Mouse (Mus musculus): ENCODE results near the gene Prpf6. TPM values are rescaled to one million over a fixed set of nuclear protein-coding genes. Genes with fewer than 3 reads are reported as not detected.
A peak's percentile ranks its signal among the peaks of the same experiment; 100 is the strongest.

Prpf6 gene
- polyA plus RNA-seq, 1 experiment from 2014 or later, result 72.8 TPM

DNA sequence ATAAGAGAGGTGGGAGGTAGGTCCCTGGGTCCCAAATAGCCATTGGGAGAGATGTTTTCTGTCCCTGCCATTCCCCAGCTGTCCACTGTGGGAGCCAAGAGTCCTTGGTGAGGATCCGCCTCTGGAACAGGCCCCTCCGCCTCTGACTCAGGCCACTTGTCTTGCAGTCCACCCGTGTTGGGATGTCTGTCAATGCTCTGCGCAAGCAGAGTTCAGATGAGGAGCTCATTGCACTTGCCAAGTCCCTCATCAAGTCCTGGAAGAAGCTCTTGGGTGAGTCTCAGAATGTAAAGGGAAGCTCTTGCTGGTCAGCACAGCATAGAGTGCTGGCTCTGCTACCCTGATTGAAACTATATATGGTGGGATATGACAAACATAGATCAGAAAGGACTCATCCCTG is 91.7 kb downstream of the Prpf6 start:
- Histone ChIP-seq H3K27ac (no peak overlapping the region), H3K4me1 (replicated peaks) (peaks cover 19% of the 10 kb centered on the region), H3K4me3 (replicated peaks) (no peak overlapping the region), H3K9ac (replicated peaks) (no peak overlapping the region), H3K36me3 (peaks cover 33% of the 10 kb centered on the region), H3K9me3 (no peaks in the 10 kb centered on the region), H3K27me3 (no peaks in the 10 kb centered on the region), H3K4me2 (replicated peaks) (no peak overlapping the region)
- WGBS, result 65% methylated on average over 4 of the region's 4 CpGs
- ATAC-seq, result no peak

DNA sequence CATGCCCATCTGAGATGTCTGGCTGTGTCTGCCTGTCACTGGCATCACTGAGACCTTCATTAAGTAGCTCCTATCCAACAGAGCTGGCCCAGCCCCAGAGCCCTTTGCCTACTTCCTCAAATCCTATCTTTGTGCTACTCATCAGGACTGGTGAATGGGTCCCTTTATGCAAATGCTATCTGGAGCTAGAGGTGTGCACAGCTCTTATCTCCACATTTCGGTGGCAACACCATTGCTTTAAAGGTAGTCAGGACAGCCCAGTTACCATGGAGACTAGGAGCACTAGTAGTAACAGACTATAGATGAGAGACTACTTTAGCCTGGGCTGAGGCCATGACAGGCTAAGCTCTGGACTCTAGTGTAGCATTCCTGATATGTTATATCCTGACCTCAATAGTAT is 93.0 kb downstream of the Prpf6 start:
- Histone ChIP-seq H3K4me2 (replicated peaks) (no peak overlapping the region), H3K4me1 (replicated peaks) (peaks cover 14% of the 10 kb centered on the region), H3K9ac (replicated peaks) (no peak overlapping the region), H3K4me3 (replicated peaks) (no peak overlapping the region), H3K27ac (no peak overlapping the region), H3K27me3 (no peaks in the 10 kb centered on the region), H3K9me3 (no peaks in the 10 kb centered on the region), H3K36me3 (peaks cover 44% of the 10 kb centered on the region)
- 82% methylated on average over 1 of the region's 1 CpGs for WGBS
- no peak for ATAC-seq

GRCm38 (mm10) chr2:181685686-181686085 is 94.0 kb downstream of the Prpf6 start:
- peaks cover 44% of the 10 kb centered on the region for H3K36me3 ChIP-seq
- H3K27ac ChIP-seq, result no peak overlapping the region
- H3K9ac ChIP-seq (replicated peaks), result no peak overlapping the region
- 89% methylated on average over 4 of the region's 4 CpGs for WGBS
- no peaks in the 10 kb centered on the region for H3K9me3 ChIP-seq
- H3K27me3 ChIP-seq, result no peaks in the 10 kb centered on the region
- no peak overlapping the region for H3K4me2 ChIP-seq (replicated peaks)
- no peak overlapping the region for H3K4me3 ChIP-seq (replicated peaks)
- ATAC-seq, result no peak
- peaks cover 10% of the 10 kb centered on the region for H3K4me1 ChIP-seq (replicated peaks)

DNA sequence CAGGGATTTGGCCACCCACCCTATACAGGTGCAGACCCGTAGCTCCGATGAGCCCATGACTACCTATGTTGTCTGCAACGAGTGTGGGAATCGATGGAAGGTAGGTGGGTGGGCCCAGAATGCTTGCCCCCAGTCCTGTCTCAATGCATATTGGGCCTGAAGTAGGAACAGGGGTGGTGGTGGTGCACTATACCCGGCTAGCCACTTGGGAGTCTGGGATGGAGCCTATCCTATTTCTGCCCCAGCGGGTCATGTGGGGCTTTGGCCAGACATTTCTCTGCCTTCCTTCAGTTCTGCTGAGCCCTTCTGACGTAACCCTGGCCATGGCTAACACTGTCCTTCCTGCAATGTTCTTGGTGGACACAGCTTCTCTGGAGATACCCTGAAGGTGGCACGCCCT is 95.9 kb downstream of the Prpf6 start:
- H3K4me2 ChIP-seq (replicated peaks), result no peak overlapping the region
- no peak for ATAC-seq

DNA sequence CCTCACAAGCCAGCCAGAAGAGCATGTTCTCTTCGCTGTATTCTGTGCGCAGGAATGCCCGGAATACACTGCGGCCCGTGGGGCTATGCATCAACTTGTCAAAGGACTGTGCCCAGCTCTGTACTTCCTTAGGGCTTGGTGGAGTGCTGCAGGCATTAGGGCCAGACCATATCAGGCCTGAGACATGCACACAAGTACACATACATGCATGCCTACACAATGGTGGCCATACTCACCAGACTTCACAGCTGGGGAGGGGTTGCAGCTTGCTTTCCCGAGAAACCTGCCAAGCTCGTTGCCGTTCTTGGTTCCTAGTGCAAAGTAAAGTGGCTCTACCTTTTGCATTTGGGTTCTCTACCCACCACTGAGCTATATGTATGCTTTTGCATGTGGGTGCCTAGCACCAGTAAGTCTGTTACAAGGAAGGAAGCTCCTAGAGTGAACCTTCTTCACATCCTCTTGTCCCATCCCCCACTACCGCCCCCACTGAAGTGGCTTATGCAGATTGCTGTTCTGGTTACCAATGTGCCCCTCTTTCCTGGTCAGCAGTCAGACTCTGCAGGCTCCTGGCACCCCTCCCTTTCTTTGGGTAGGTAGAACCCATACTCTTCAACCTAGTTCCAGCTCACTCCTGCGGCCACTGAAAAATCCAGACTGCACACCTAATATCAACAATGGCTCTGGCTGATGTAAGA is 97.9 kb downstream of the Prpf6 start:
- ATAC-seq, result no peak
- WGBS, result 93% methylated on average over 10 of the region's 10 CpGs
- H3K4me3 ChIP-seq (replicated peaks), result no peak overlapping the region

More for the DNA sequence above, 95.9 kb downstream of the Prpf6 start:
- Histone ChIP-seq H3K9me3 (no peaks in the 10 kb centered on the region), H3K4me3 (replicated peaks) (no peak overlapping the region), H3K36me3 (peaks cover 44% of the 10 kb centered on the region), H3K27ac (no peak overlapping the region), H3K4me1 (replicated peaks) (peaks cover 12% of the 10 kb centered on the region), H3K27me3 (no peaks in the 10 kb centered on the region), H3K9ac (replicated peaks) (no peak overlapping the region)
- 95% methylated on average over 8 of the region's 8 CpGs for WGBS

DNA sequence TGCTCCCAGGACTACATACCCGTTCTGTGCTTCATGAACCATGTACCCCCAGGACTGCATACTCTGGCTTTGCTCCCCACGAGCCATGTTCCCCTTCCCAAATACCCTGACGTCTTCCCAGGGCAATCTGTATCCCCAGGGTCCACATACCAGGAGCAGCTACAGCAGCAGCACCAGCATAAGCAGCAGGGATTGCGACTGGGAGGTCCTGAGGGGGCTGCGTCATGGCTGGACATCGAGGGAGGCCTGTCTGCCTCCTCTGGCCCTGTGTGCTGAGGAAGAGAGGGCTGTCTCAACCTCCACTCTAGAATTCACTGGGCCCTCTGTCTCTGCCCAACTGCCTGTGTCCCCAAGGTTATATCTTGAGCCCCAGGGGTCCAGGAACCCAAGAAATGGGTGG is 99.4 kb downstream of the Prpf6 start:
- Histone ChIP-seq H3K9ac (replicated peaks) (0 out of 2 replicates have a peak overlapping the region, but pooled peaks have one; percentile 14), H3K4me3 (replicated peaks) (no peak overlapping the region), H3K4me1 (replicated peaks) (peaks cover 26% of the 10 kb centered on the region), H3K36me3 (peaks cover 32% of the 10 kb centered on the region), H3K4me2 (replicated peaks) (no peak overlapping the region), H3K27ac (no peak overlapping the region), H3K27me3 (peaks cover 7% of the 10 kb centered on the region; the same call in 1 of the 2 replicates), H3K9me3 (no peaks in the 10 kb centered on the region)
- ATAC-seq, result no peak
- WGBS, result 89% methylated on average over 6 of the region's 6 CpGs

More for the DNA sequence above, 97.9 kb downstream of the Prpf6 start:
- Histone ChIP-seq H3K9ac (replicated peaks) (no peak overlapping the region), H3K4me2 (replicated peaks) (no peak overlapping the region), H3K27ac (no peak overlapping the region), H3K9me3 (no peaks in the 10 kb centered on the region), H3K27me3 (peaks cover 2% of the 10 kb centered on the region; the same call in 1 of the 2 replicates), H3K4me1 (replicated peaks) (peaks cover 26% of the 10 kb centered on the region), H3K36me3 (peaks cover 41% of the 10 kb centered on the region)

- no peak for ATAC-seq
- peaks cover 7% of the 10 kb centered on the region; the same call in 1 of the 2 replicates for H3K27me3 ChIP-seq
- H3K9me3 ChIP-seq, result no peaks in the 10 kb centered on the region
- H3K4me1 ChIP-seq (replicated peaks), result peaks cover 26% of the 10 kb centered on the region
- H3K9ac ChIP-seq (replicated peaks), result 0 out of 2 replicates have a peak overlapping the region, but pooled peaks have one; percentile 14
- H3K4me3 ChIP-seq (replicated peaks), result no peak overlapping the region
- no peak overlapping the region for H3K27ac ChIP-seq
- 91% methylated on average over 4 of the region's 4 CpGs for WGBS
- no peak overlapping the region for H3K4me2 ChIP-seq (replicated peaks)
- H3K36me3 ChIP-seq, result peaks cover 28% of the 10 kb centered on the region
Measured at GRCm38 (mm10) chr2:181691571-181691970, 99.9 kb downstream of the Prpf6 start.

DNA sequence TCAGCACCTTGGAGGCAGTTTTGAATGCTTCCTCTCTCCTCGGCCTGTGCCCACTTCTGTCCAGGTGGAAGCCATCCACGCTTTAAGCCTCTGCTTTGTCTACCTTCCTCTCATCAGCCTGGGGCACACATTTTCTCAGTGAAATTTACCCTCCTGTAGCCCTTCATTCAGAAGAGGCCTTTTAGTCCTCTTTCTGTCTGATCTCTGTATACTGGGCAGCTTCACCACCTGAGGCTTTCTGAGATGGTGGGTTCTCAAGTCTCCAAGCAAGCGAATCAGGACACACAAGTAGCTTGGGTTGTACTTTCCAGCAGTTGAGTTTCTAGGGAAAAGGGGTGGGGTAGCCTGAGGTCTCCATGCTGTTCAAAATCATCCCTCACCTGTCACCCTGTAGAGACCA is 100.6 kb downstream of the Prpf6 start:
- H3K9me3 ChIP-seq, result no peaks in the 10 kb centered on the region
- H3K36me3 ChIP-seq, result peaks cover 20% of the 10 kb centered on the region
- H3K27ac ChIP-seq, result no peak overlapping the region; the same call in 1 of the 2 replicates
- H3K4me2 ChIP-seq (replicated peaks), result peak overlapping the region; percentile 93
- no peak for ATAC-seq
- H3K27me3 ChIP-seq, result peaks cover 7% of the 10 kb centered on the region; the same call in 1 of the 2 replicates
- no peak overlapping the region for H3K4me3 ChIP-seq (replicated peaks)
- WGBS, result 93% methylated on average over 3 of the region's 3 CpGs
- H3K9ac ChIP-seq (replicated peaks), result no peak overlapping the region
- H3K4me1 ChIP-seq (replicated peaks), result peaks cover 26% of the 10 kb centered on the region

DNA sequence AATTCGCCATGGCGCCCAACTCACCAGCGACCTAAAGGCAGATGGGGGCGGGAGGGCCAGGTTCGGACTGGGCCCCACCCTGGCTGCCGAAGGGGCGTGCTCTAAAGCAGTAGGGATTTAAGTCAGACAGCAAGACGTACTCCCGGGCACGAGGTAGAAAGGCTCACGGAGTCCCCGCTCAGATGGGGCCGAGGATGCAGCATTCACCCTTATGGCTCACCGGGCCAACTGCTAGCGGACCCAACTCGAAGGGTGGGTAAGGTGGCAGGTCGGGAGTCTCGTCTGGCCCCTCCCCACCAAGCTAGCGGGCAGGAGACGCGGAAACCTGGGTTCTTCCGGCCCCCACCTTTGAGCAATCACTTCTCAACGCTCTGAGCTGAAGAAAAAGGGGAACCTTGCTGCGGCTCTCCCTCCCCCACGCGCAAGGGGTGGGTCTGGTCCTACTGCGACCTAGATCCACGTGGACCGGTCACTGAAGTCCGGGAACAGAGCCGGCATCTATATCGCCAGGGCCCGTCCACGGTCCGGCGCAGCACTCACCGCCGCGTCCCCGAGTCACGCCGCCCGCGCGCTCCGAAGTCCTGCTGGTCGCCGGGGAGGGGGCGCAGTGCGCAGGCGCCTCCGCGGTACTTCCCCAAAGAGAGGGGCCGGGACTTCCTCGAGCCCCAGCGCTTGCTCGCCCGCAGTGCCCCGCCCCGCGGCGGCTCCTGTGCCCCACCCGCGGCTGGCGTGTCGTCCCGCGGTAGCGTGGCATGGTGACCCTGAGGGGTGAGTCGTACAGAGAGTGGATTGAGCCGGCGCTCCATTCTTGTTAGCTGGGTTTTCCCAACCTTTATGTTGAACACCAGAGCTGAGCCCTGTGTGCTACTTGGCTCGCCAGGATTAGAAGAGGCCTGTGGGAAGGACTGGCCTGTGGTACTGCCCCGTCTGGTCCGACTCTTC is 101.9 kb downstream of the Prpf6 start, which contains the start of gene Rgs19:
Gene Rgs19 (minus strand): TSS at position 639 of the 942 bp plus-strand sequence.
- H3K9me3 ChIP-seq, result no peaks in the 10 kb centered on the region
- under 1% methylated on average over 73 of the region's 75 CpGs for WGBS
- peaks cover 7% of the 10 kb centered on the region; the same call in 1 of the 2 replicates for H3K27me3 ChIP-seq
- peak within 1 kb of the TSS; percentile 63 for H3K4me3 ChIP-seq (replicated peaks)
- H3K27ac ChIP-seq, result peak within 1 kb of the TSS; percentile 69
- H3K36me3 ChIP-seq, result peaks cover 9% of the 10 kb centered on the region
- H3K9ac ChIP-seq (replicated peaks), result peak within 1 kb of the TSS; percentile 76
- H3K4me2 ChIP-seq (replicated peaks), result peak within 1 kb of the TSS; percentile 93
- H3K4me1 ChIP-seq (replicated peaks), result peaks cover 26% of the 10 kb centered on the region
- ATAC-seq, result peak; percentile 82

DNA sequence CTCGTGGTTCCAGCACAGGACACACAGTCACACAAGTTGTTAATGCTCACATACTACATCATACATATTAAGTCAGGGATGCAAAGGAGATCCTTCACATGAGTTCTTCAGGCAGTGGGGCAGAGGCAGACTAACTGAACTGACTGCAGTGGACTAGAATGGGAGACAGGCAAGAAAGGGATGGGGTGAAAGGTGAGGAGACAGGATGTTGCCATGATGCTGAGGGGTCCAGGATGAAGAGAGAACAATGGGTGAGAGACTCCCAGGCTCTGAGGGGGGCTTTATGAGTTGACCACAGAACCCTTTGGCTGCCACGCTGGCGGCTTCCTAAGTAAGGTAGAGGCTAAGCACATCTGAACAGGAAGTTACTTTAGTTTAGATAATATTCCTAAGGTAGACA is 102.9 kb downstream of the Prpf6 start:
- H3K4me1 ChIP-seq (replicated peaks), result peaks cover 26% of the 10 kb centered on the region
- WGBS, result 86% methylated on average over 3 of the region's 3 CpGs
- H3K9me3 ChIP-seq, result no peaks in the 10 kb centered on the region
- peak overlapping the region; percentile 63; the same call in 1 of the 2 replicates for H3K4me3 ChIP-seq (replicated peaks)
- H3K27me3 ChIP-seq, result peaks cover 7% of the 10 kb centered on the region; the same call in 1 of the 2 replicates
- no peak overlapping the region for H3K9ac ChIP-seq (replicated peaks)
- H3K36me3 ChIP-seq, result peaks cover under 1% of the 10 kb centered on the region; the same call in 1 of the 2 replicates
- peak overlapping the region; percentile 93 for H3K4me2 ChIP-seq (replicated peaks)
- no peak for ATAC-seq
- H3K27ac ChIP-seq, result no peak overlapping the region

GRCm38 (mm10) chr2:181695776-181696175 is 104.1 kb downstream of the Prpf6 start:
- Histone ChIP-seq H3K4me2 (replicated peaks) (no peak overlapping the region), H3K9me3 (no peaks in the 10 kb centered on the region), H3K27me3 (peaks cover 7% of the 10 kb centered on the region; the same call in 1 of the 2 replicates), H3K4me1 (replicated peaks) (peaks cover 26% of the 10 kb centered on the region), H3K9ac (replicated peaks) (no peak overlapping the region), H3K4me3 (replicated peaks) (no peak overlapping the region), H3K27ac (no peak overlapping the region), H3K36me3 (no peaks in the 10 kb centered on the region)
- ATAC-seq, result no peak
- WGBS, result 69% methylated on average over 1 of the region's 1 CpGs

Measured in midbrain, embryonic 13.5 days (tissue).